Mouse (Mus musculus) heart, embryonic 12.5 days (tissue): ENCODE results near the gene Mucl1. TPM values are rescaled to one million over a fixed set of nuclear protein-coding genes. Genes with fewer than 3 reads are reported as not detected.
"Not testable (repeated sequence)": the region's sequence is repeated elsewhere in the genome, so short reads cannot be mapped to it uniquely, and the experiment has no call there.

Source experiments
- ATAC-seq: fragments of 200-750 bp; cut with Nextera tagmentation; 2 replicates; pipeline ENCODE4 v1.8.0; 2017; ENCODE audit warnings: moderate TSS enrichment, moderate library complexity; ENCODE audit not compliant: insufficient number of reproducible peaks, low FRiP score
- H3K27ac ChIP-seq: fragments of 300-500 bp; sonication (generic); 2 replicates; pipeline ENCODE4 v1.5.1; 2016; ENCODE audit warnings: mild to moderate bottlenecking, moderate library complexity; ENCODE audit not compliant: poor library complexity, severe bottlenecking
- H3K27me3 ChIP-seq: fragments of 300-500 bp; sonication (generic); replicated peaks from 2 replicates; pipeline ENCODE4 v1.6.1; 2016; ENCODE audit warnings: mild to moderate bottlenecking, moderate library complexity
- H3K36me3 ChIP-seq: fragments of 300-500 bp; sonication (generic); 2 replicates; pipeline ENCODE4 v1.6.1; 2016; ENCODE audit warnings: mild to moderate bottlenecking, moderate library complexity
- H3K4me1 ChIP-seq: fragments of 300-500 bp; sonication (generic); replicated peaks from 2 replicates; pipeline ENCODE4 v1.6.1; 2016; ENCODE audit warnings: mild to moderate bottlenecking
- H3K4me2 ChIP-seq: fragments of 300-500 bp; sonication (generic); 2 replicates; pipeline ENCODE4 v1.6.1; 2016; ENCODE audit warnings: mild to moderate bottlenecking, moderate library complexity
- H3K4me3 ChIP-seq: fragments of 300-500 bp; sonication (generic); 2 replicates; pipeline ENCODE4 v1.5.1; 2016; ENCODE audit warnings: mild to moderate bottlenecking
- H3K9ac ChIP-seq: fragments of 300-500 bp; sonication (generic); 2 replicates; pipeline ENCODE4 v1.6.1; 2016; ENCODE audit warnings: mild to moderate bottlenecking, moderate library complexity
- H3K9me3 ChIP-seq: fragments of 300-500 bp; sonication (generic); replicated peaks from 2 replicates; pipeline ENCODE4 v1.6.1; 2016; ENCODE audit warnings: mild to moderate bottlenecking, moderate library complexity
- WGBS: fragments of 180-500 bp; shearing (Covaris S2); methylation state at CpG from one replicate; pipeline ENCODE4 v1.1.7; 2016; 5-methylcytosine and 5-hydroxymethylcytosine counted together
- polyA plus RNA-seq: library from polyadenylated mRNA; unstranded; fragments of >200 nt; fragmentation: Nextera tagmentation; extraction: Ambion mirVana; gene quantifications from 2 replicates; pipeline ENCODE4 v1.2.1, GENCODE M21; 2016

Gene Mucl1
- not detected in 2 replicates for polyA plus RNA-seq

DNA sequence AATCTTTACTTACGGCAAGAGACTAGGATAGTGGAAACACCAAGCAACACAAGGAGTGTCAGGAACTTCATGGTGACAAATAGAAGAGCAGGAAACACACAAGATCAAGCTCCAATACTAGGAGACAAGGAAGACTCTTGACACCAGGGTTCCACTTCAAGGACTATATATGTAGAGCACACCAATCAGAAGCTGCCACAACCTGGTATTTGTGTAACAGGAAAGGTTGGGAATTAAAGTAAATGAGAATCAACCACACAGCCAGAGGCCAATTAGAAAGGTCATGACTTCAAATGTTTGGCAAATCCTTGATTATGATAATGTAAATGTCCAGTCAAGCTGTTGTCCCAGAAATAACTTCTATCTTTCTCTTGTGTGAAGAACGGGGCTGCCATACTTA lies at the start of gene Mucl1:
TSS of gene Mucl1 (minus strand) at position 101 of the 400 bp plus-strand sequence.
- no peak for ATAC-seq
- Histone ChIP-seq H3K9me3 (no peaks in the 10 kb centered on the region), H3K9ac (no peak within 1 kb of the TSS), H3K27me3 (no peaks in the 10 kb centered on the region), H3K4me3 (no peak within 1 kb of the TSS), H3K27ac (no peak within 1 kb of the TSS), H3K4me2 (no peak within 1 kb of the TSS), H3K4me1 (no peaks in the 10 kb centered on the region), H3K36me3 (no peaks in the 10 kb centered on the region)
- WGBS, result 80% methylated on average over 2 of the region's 2 CpGs

DNA sequence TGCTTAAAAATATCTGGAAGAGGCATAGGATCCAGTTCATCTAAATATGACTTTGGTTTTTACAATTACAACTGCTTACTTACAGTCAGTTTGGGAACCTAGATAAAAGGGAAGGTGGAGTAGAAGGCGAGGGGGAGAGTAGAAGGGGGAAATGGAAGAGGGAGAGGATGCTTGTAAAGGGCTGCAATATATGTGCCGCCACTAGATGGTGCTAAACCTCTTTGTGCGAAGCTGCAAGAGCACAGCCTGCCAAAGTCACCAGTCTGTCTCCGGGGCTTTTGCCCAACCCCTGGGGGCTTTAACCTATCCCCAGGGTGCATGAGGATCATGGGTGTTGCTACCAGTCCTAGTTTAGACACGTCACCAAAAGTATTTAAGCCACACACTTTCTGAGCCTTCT lies 11.6 kb upstream of the Mucl1 start:
- H3K9ac ChIP-seq, ATAC-seq, H3K27me3 ChIP-seq, H3K36me3 ChIP-seq, H3K27ac ChIP-seq, H3K4me3 ChIP-seq, H3K4me1 ChIP-seq, H3K9me3 ChIP-seq: not testable (repeated sequence)
- WGBS, result 6% methylated on average over 5 of the region's 5 CpGs
- 0 out of 2 replicates have a peak overlapping the region, but pooled peaks have one; percentile 26 for H3K4me2 ChIP-seq

DNA sequence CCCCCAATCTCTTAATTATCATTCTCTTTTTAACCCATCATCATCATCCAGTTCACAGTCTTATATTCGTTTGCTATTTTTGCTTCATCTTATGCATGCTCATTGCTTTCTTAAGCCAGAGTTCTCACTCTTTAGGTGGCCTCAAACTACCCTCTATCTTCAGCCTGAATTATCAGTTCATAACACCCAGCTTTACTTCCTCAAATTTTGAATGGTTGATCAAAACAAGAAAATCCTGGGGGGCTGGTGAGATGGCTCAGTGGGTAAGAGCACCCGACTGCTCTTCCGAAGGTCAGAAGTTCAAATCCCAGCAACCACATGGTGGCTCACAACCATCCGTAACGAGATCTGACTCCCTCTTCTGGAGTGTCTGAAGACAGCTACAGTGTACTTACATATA lies 38.4 kb downstream of the Mucl1 start:
- not testable (repeated sequence) for H3K27ac ChIP-seq, H3K9ac ChIP-seq, H3K4me1 ChIP-seq, H3K4me3 ChIP-seq, H3K27me3 ChIP-seq, H3K36me3 ChIP-seq, H3K4me2 ChIP-seq, H3K9me3 ChIP-seq, ATAC-seq
- 84% methylated on average over 5 of the region's 5 CpGs for WGBS

Other genes with a start within 250 kb of the Mucl1 start
- gene Ppp1r1a, start 217.5 kb downstream of the Mucl1 start, polyA plus RNA-seq, result 78.4 and 83.0 TPM in 2 replicates
- gene Glycam1, start 190.4 kb downstream of the Mucl1 start, polyA plus RNA-seq, result not detected in 2 replicates
- gene Mucl2, start 143.8 kb upstream of the Mucl1 start, polyA plus RNA-seq, result not detected in 2 replicates